Mouse (Mus musculus) small intestine, adult 2 months (tissue): ENCODE measurements around the gene Lhx3. TPM values are rescaled to one million over a fixed set of nuclear protein-coding genes. Genes with fewer than 3 reads are reported as not detected.

Source experiments
- H3K27ac ChIP-seq: fragments of 200-500 bp; 2 replicates; pipeline ENCODE4 v1.5.1; 2012; ENCODE audit warnings: low read depth, low read length, control low read depth, inconsistent platforms; ENCODE audit not compliant: insufficient read depth
- H3K27me3 ChIP-seq: fragments of 200-500 bp; 2 replicates; pipeline ENCODE4 v1.6.1; 2012; ENCODE audit warnings: mild to moderate bottlenecking, moderate library complexity, low read length, inconsistent platforms; ENCODE audit not compliant: control insufficient read depth, insufficient read depth
- H3K36me3 ChIP-seq: fragments of 200-500 bp; 2 replicates; pipeline ENCODE4 v1.6.1; 2012; ENCODE audit warnings: mild to moderate bottlenecking, low read length, control low read depth, inconsistent platforms; ENCODE audit not compliant: control insufficient read depth, insufficient read depth
- H3K4me1 ChIP-seq: fragments of 200-500 bp; 2 replicates; pipeline ENCODE4 v1.6.1; 2012; ENCODE audit warnings: low read length, inconsistent platforms, mixed read lengths; ENCODE audit not compliant: control insufficient read depth, insufficient read depth, insufficient read length
- H3K4me3 ChIP-seq: fragments of 200-500 bp; 2 replicates; pipeline ENCODE4 v1.5.1; 2012; ENCODE audit warnings: low read depth, mild to moderate bottlenecking, control low read depth, inconsistent platforms, low read length, moderate library complexity
- CTCF ChIP-seq: fragments of 200-500 bp; IDR thresholded peaks from 2 replicates; pipeline ENCODE4 v1.5.1; 2012; ENCODE audit warnings: low read depth, mild to moderate bottlenecking, control low read depth, inconsistent platforms, low read length, moderate library complexity, mixed read lengths; ENCODE audit not compliant: insufficient replicate concordance, insufficient read length; ENCODE audit errors: extremely low read depth
- POLR2A ChIP-seq: fragments of 200-500 bp; IDR thresholded peaks from 2 replicates; pipeline ENCODE4 v1.6.1; 2012; ENCODE audit warnings: low read depth, mild to moderate bottlenecking, control low read depth, inconsistent platforms, low read length, moderate library complexity
- WGBS: fragments of 180-500 bp; shearing (Covaris S2); methylation state at CpG from one replicate; pipeline ENCODE4 v1.1.7; 2018; 5-methylcytosine and 5-hydroxymethylcytosine counted together
- polyA plus RNA-seq: library from polyadenylated mRNA; depleted of rRNA; stranded (reverse); fragments of >200 nt; gene quantifications from 2 replicates; pipeline ENCODE4 v1.2.3, GENCODE M21; 2012

Gene Lhx3
- polyA plus RNA-seq, 1 experiment: 0.13 TPM

DNA sequence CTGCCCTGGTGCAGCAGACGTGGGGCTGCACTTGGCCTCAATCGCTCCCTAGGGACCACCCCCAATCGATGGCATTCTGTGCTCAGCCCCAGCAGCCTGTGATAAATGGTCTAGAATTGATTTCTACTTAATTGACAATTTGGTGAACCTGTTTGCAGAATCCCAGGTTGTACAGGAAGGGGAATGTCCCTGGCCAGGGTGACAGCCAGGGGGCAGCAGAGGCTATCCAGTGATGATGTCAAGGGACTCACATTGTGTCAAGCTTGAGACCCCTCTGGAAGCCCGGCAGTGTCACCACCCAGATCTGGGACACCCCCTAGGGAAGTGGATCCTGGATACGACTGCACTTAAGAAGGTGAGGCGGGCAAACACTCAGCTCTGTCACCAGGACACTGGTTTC is 25.4 kb downstream of the Lhx3 start:
- TF ChIP-seq CTCF: peak; percentile 66; the same call in 1 of the 2 replicates
- no peak for TF ChIP-seq POLR2A
- Histone ChIP-seq H3K36me3 (no peaks in the 10 kb centered on the region), H3K4me3 (no peak overlapping the region), H3K27ac (no peak overlapping the region), H3K4me1 (no peaks in the 10 kb centered on the region), H3K27me3 (no peaks in the 10 kb centered on the region)
- 26% methylated on average over 6 of the region's 6 CpGs for WGBS

- H3K4me1 ChIP-seq: peaks cover 5% of the 10 kb centered on the region
- no peaks in the 10 kb centered on the region for H3K27me3 ChIP-seq
- H3K4me3 ChIP-seq: no peak overlapping the region
- H3K36me3 ChIP-seq: no peaks in the 10 kb centered on the region
- TF ChIP-seq POLR2A (no peak), CTCF (no peak)
- no peak overlapping the region for H3K27ac ChIP-seq
- 47% methylated on average over 2 of the region's 2 CpGs for WGBS
These were observed 30.9 kb downstream of the Lhx3 start for GRCm38 (mm10) chr2:26177189-26177588.

DNA sequence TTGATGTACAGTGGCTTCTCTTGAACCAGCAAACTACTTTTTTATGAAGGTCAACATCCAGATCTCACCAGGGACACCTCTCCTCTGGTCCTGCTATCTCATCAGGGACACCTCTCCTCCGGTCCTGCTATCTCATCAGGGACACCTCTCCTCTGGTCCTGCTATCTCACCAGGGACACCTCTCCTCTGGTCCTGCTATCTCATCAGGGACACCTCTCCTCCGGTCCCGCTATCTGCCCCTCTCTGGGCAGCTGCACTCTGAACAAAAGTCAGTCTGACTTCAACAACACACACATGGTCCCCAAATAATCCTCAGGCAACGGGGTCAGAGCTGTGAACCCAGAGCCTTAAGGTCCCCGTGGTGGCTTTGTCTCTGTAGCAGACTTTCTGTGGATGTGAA is 31.4 kb downstream of the Lhx3 start:
- 59% methylated on average over 5 of the region's 5 CpGs for WGBS

GRCm38 (mm10) chr2:26175191-26175590 is 32.9 kb downstream of the Lhx3 start:
- TF ChIP-seq CTCF: no peak
- no peak for TF ChIP-seq POLR2A
- peaks cover 13% of the 10 kb centered on the region for H3K4me1 ChIP-seq
- no peak overlapping the region for H3K4me3 ChIP-seq
- H3K27ac ChIP-seq: no peak overlapping the region
- 49% methylated on average over 4 of the region's 4 CpGs for WGBS
- no peaks in the 10 kb centered on the region for H3K36me3 ChIP-seq
- no peaks in the 10 kb centered on the region for H3K27me3 ChIP-seq

More for the DNA sequence above, 31.4 kb downstream of the Lhx3 start:
- no peak overlapping the region for H3K27ac ChIP-seq
- TF ChIP-seq POLR2A (no peak), CTCF (no peak)
- H3K4me3 ChIP-seq: no peak overlapping the region
- no peaks in the 10 kb centered on the region for H3K36me3 ChIP-seq
- peaks cover 10% of the 10 kb centered on the region for H3K4me1 ChIP-seq
- no peaks in the 10 kb centered on the region for H3K27me3 ChIP-seq

- H3K4me3 ChIP-seq: no peak overlapping the region
- 42% methylated on average over 2 of the region's 2 CpGs for WGBS
- H3K27ac ChIP-seq: no peak overlapping the region
- TF ChIP-seq CTCF: no peak
- no peak for TF ChIP-seq POLR2A
- peaks cover 13% of the 10 kb centered on the region for H3K4me1 ChIP-seq
- H3K27me3 ChIP-seq: no peaks in the 10 kb centered on the region
- H3K36me3 ChIP-seq: no peaks in the 10 kb centered on the region
These were observed 35.9 kb downstream of the Lhx3 start for GRCm38 (mm10) chr2:26172166-26172565.

GRCm38 (mm10) chr2:26170376-26170775 is 37.7 kb downstream of the Lhx3 start:
- Histone ChIP-seq H3K27me3 (no peaks in the 10 kb centered on the region), H3K4me3 (no peak overlapping the region), H3K4me1 (peaks cover 13% of the 10 kb centered on the region), H3K27ac (no peak overlapping the region), H3K36me3 (no peaks in the 10 kb centered on the region)
- 24% methylated on average over 2 of the region's 2 CpGs for WGBS
- TF ChIP-seq POLR2A (no peak), CTCF (no peak)

GRCm38 (mm10) chr2:26168843-26169579 is 39.1 kb downstream of the Lhx3 start:
- no peak for TF ChIP-seq POLR2A
- no peak for TF ChIP-seq CTCF
- no peak overlapping the region for H3K27ac ChIP-seq
- no peak overlapping the region for H3K4me3 ChIP-seq
- H3K4me1 ChIP-seq: peaks cover 13% of the 10 kb centered on the region
- no peaks in the 10 kb centered on the region for H3K27me3 ChIP-seq
- H3K36me3 ChIP-seq: no peaks in the 10 kb centered on the region
- 60% methylated on average over 11 of the region's 11 CpGs for WGBS
